Mouse (Mus musculus): Measurements from ENCODE around the gene Ntrk3. TPM values are rescaled to one million over a fixed set of nuclear protein-coding genes. Genes with fewer than 3 reads are reported as not detected.

Ntrk3 gene
- polyA plus RNA-seq, 1 experiment from 2014 or later = 16.4 TPM

DNA sequence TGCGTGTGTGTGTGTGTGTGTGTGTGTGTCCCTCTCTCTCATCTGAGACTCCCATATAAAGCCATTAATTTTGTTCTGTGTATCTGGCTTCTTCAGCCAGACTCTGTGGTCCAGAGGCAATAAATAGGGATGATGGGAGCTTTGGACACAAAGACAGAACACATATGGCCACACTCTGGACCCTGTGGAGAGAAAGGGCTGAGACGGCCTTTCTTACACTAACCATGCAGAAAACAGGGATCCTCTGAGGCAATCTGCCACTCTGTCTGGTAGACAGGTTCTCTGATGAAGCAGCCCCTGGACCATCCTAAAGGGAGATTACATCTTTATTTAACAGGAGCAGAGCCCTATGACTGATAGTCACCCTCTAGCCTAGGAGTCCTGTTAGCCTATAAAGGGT, 253.5 kb downstream of the Ntrk3 start:
- Histone ChIP-seq H3K4me1 (ENCODE audit: control insufficient read depth, insufficient read depth, low read length) (no peaks in the 10 kb centered on the region), H3K4me3 (ENCODE audit: low read depth, low read length) (no peak overlapping the region), H3K9me3 (replicated peaks; ENCODE audit: control insufficient read depth, low read length) (no peaks in the 10 kb centered on the region), H3K27me3 (replicated peaks; ENCODE audit: control insufficient read depth, insufficient read depth, low read length) (no peaks in the 10 kb centered on the region), H3K27ac (ENCODE audit: low read depth, low read length) (no peak overlapping the region), H3K9ac (ENCODE audit: low read length) (no peak overlapping the region), H3K4me2 (ENCODE audit: low read length) (no peak overlapping the region), H3K36me3 (ENCODE audit: control insufficient read depth, insufficient read depth, low read length) (no peaks in the 10 kb centered on the region)
- DNase-seq (ENCODE audit: low spot score) (no peak), ATAC-seq (no peak)
- WGBS = 88% methylated on average over 2 of the region's 2 CpGs

- H3K4me2 ChIP-seq (ENCODE audit: low read length) = no peak overlapping the region
- H3K9ac ChIP-seq (ENCODE audit: low read length) = no peak overlapping the region
- 83% methylated on average over 3 of the region's 3 CpGs for WGBS
- no peak overlapping the region for H3K4me3 ChIP-seq (ENCODE audit: low read depth, low read length)
- ATAC-seq (no peak), DNase-seq (ENCODE audit: low spot score) (no peak)
- H3K27ac ChIP-seq (ENCODE audit: low read depth, low read length) = no peak overlapping the region
- no peaks in the 10 kb centered on the region for H3K36me3 ChIP-seq (ENCODE audit: control insufficient read depth, insufficient read depth, low read length)
- H3K9me3 ChIP-seq (replicated peaks; ENCODE audit: control insufficient read depth, low read length) = no peaks in the 10 kb centered on the region
- no peaks in the 10 kb centered on the region for H3K4me1 ChIP-seq (ENCODE audit: control insufficient read depth, insufficient read depth, low read length)
- no peaks in the 10 kb centered on the region for H3K27me3 ChIP-seq (replicated peaks; ENCODE audit: control insufficient read depth, insufficient read depth, low read length)
These were observed 254.1 kb downstream of the Ntrk3 start for GRCm38 (mm10) chr7:78483729-78484128.

DNA sequence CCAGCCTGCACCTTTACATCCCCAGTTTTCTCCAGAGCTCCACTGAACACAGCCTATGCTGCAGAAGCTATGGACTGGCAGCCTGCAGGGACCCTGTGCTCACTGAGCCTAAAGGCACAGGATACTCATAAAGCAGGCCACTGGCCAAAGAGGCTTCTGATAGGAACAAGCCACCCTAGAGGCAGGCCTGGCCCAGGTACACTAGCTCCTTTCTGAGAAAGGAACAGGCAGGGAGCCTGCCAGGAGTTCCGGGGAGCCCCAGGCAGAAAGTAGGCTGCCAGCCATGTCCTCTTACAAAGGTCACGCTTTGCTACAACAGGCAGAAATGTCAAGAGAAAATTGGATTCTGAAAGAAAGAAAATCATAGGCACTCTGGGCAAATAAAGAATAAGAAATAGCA, 254.8 kb downstream of the Ntrk3 start:
- Histone ChIP-seq H3K4me2 (ENCODE audit: low read length) (no peak overlapping the region), H3K9ac (ENCODE audit: low read length) (no peak overlapping the region), H3K9me3 (replicated peaks; ENCODE audit: control insufficient read depth, low read length) (no peaks in the 10 kb centered on the region), H3K4me3 (ENCODE audit: low read depth, low read length) (no peak overlapping the region), H3K27ac (ENCODE audit: low read depth, low read length) (no peak overlapping the region), H3K27me3 (replicated peaks; ENCODE audit: control insufficient read depth, insufficient read depth, low read length) (no peaks in the 10 kb centered on the region), H3K4me1 (ENCODE audit: control insufficient read depth, insufficient read depth, low read length) (no peaks in the 10 kb centered on the region), H3K36me3 (ENCODE audit: control insufficient read depth, insufficient read depth, low read length) (no peaks in the 10 kb centered on the region)
- ATAC-seq = no peak
- no peak for DNase-seq (ENCODE audit: low spot score)
- WGBS = 80% methylated on average over 2 of the region's 2 CpGs

DNA sequence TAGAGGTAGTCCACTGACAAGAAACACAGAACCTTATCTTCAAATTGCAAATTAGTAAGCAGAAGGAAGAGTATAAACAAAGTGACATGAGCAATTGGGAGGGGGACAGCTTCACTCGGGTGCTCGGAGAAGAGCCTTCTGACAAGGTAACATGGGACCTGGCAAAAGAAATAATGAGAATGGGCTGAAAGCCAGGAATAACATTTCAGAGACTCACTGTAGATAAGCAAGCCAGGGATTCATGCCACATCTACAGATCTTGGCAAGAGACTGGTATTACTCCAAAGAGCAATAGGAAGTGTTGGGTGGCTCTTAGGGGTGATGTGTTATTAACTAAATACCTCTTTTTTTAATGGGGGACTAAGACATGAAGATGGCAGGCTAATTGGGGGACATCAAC, 258.9 kb downstream of the Ntrk3 start:
- DNase-seq (ENCODE audit: low spot score) (peak; percentile 84), ATAC-seq (peak; percentile 86; the same call in 1 of the 2 replicates)
- Histone ChIP-seq H3K4me2 (ENCODE audit: low read length) (no peak overlapping the region), H3K27me3 (replicated peaks; ENCODE audit: control insufficient read depth, insufficient read depth, low read length) (no peaks in the 10 kb centered on the region), H3K9me3 (replicated peaks; ENCODE audit: control insufficient read depth, low read length) (no peaks in the 10 kb centered on the region), H3K4me1 (ENCODE audit: control insufficient read depth, insufficient read depth, low read length) (no peaks in the 10 kb centered on the region), H3K9ac (ENCODE audit: low read length) (no peak overlapping the region), H3K36me3 (ENCODE audit: control insufficient read depth, insufficient read depth, low read length) (no peaks in the 10 kb centered on the region), H3K27ac (ENCODE audit: low read depth, low read length) (no peak overlapping the region), H3K4me3 (ENCODE audit: low read depth, low read length) (no peak overlapping the region)
- WGBS = 47% methylated on average over 2 of the region's 2 CpGs

DNA sequence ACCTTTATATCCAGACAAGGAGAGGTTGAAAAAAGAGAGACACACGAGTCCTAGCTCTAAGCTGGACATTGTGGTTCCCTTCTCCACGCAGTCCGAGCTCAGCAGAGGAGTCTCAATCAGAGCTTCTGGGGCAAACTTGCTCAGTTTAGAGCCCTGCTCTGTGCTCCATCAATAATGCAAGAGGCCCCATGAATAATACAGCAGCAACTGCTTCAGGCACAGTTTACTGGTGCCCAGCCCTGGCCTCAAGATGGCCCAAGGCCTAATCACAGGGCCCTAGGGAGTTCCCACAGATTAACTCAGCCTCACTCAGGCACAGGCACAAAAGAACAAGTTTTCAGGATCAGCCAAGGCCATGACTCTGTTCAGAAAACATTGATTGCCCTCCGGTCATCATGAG, 266.1 kb downstream of the Ntrk3 start:
- DNase-seq (ENCODE audit: low spot score) (no peak), ATAC-seq (no peak)
- H3K27me3 ChIP-seq (replicated peaks; ENCODE audit: control insufficient read depth, insufficient read depth, low read length) = no peaks in the 10 kb centered on the region
- no peak overlapping the region for H3K4me3 ChIP-seq (ENCODE audit: low read depth, low read length)
- no peaks in the 10 kb centered on the region for H3K9me3 ChIP-seq (replicated peaks; ENCODE audit: control insufficient read depth, low read length)
- WGBS = 89% methylated on average over 4 of the region's 4 CpGs
- H3K36me3 ChIP-seq (ENCODE audit: control insufficient read depth, insufficient read depth, low read length) = no peaks in the 10 kb centered on the region
- H3K4me2 ChIP-seq (ENCODE audit: low read length) = no peak overlapping the region
- H3K9ac ChIP-seq (ENCODE audit: low read length) = no peak overlapping the region
- no peaks in the 10 kb centered on the region for H3K4me1 ChIP-seq (ENCODE audit: control insufficient read depth, insufficient read depth, low read length)
- no peak overlapping the region for H3K27ac ChIP-seq (ENCODE audit: low read depth, low read length)

DNA sequence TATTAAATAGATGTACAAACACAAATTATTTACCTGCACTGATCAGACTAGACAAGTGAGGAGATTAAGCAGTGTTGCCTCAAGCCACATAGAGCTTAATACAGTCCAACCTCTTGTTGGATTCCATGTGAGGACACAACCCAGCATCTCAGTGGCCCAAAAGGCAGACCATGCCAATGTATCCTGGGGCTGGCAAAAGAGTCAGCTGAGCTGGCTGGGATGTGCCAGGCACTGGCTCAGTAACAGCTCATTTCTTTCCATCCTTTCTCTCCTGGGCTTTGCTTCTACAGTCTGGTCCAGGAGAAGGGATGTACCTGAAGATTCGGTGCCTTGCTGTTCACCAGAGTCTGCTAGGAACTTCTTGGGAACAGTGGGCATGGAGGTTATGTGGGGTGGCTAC, 266.5 kb downstream of the Ntrk3 start:
- no peak for DNase-seq (ENCODE audit: low spot score)
- H3K4me2 ChIP-seq (ENCODE audit: low read length) = no peak overlapping the region
- no peak overlapping the region for H3K4me3 ChIP-seq (ENCODE audit: low read depth, low read length)
- no peak for ATAC-seq
- WGBS = 86% methylated on average over 1 of the region's 1 CpGs
- H3K27ac ChIP-seq (ENCODE audit: low read depth, low read length) = no peak overlapping the region
- H3K9ac ChIP-seq (ENCODE audit: low read length) = no peak overlapping the region
- H3K9me3 ChIP-seq (replicated peaks; ENCODE audit: control insufficient read depth, low read length) = no peaks in the 10 kb centered on the region
- H3K27me3 ChIP-seq (replicated peaks; ENCODE audit: control insufficient read depth, insufficient read depth, low read length) = no peaks in the 10 kb centered on the region
- H3K36me3 ChIP-seq (ENCODE audit: control insufficient read depth, insufficient read depth, low read length) = no peaks in the 10 kb centered on the region
- H3K4me1 ChIP-seq (ENCODE audit: control insufficient read depth, insufficient read depth, low read length) = no peaks in the 10 kb centered on the region

DNA sequence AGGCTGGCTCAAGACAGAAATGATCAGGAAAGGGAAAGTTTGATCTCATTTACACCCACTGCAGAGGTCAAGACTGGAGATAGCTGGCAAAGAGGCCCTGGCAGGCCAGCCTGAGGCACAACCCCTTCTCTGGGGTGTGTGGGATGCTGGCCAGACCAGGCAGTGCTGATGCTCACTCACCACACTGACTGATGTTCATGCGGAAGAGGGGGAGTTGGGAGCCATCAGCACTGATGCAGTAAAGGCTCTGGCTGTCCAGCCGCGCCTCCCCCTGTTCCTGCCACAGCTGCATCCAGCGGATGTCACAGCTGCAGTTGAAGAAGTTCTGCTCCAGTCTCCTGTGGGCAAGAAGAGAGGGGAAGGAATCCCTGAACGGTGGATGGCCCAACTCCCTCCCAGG, 275.2 kb downstream of the Ntrk3 start:
- H3K4me2 ChIP-seq (ENCODE audit: low read length) = no peak overlapping the region
- no peak overlapping the region for H3K9ac ChIP-seq (ENCODE audit: low read length)
- H3K4me1 ChIP-seq (ENCODE audit: control insufficient read depth, insufficient read depth, low read length) = no peaks in the 10 kb centered on the region
- H3K36me3 ChIP-seq (ENCODE audit: control insufficient read depth, insufficient read depth, low read length) = peaks cover 14% of the 10 kb centered on the region; the same call in 1 of the 2 replicates
- 86% methylated on average over 5 of the region's 5 CpGs for WGBS
- no peak overlapping the region for H3K27ac ChIP-seq (ENCODE audit: low read depth, low read length)
- ATAC-seq (no peak), DNase-seq (ENCODE audit: low spot score) (no peak)
- H3K27me3 ChIP-seq (replicated peaks; ENCODE audit: control insufficient read depth, insufficient read depth, low read length) = no peaks in the 10 kb centered on the region
- no peaks in the 10 kb centered on the region for H3K9me3 ChIP-seq (replicated peaks; ENCODE audit: control insufficient read depth, low read length)
- no peak overlapping the region for H3K4me3 ChIP-seq (ENCODE audit: low read depth, low read length)

DNA sequence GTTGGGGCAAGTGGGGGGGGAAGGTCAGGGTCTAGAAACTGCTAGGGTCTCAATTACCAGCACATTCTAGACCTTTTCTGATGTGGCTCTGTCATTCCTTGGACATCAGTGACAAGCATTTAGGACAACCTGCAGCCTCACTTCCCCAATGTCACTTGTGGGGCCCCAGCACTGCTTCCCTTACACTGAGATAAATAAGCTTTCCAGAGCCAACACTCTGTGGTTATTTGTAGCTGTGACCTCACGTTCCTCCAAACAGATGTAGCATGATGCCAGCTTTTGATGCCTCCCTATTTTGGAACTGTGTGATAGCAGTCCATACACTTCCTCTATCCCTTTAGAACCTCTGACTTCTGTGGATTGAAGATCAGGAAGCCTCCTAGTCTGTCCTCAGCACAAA, 278.8 kb downstream of the Ntrk3 start:
- 90% methylated on average over 1 of the region's 1 CpGs for WGBS
- no peak for ATAC-seq
- Histone ChIP-seq H3K4me1 (ENCODE audit: control insufficient read depth, insufficient read depth, low read length) (no peaks in the 10 kb centered on the region), H3K9me3 (replicated peaks; ENCODE audit: control insufficient read depth, low read length) (no peaks in the 10 kb centered on the region), H3K4me2 (ENCODE audit: low read length) (no peak overlapping the region), H3K4me3 (ENCODE audit: low read depth, low read length) (no peak overlapping the region), H3K27me3 (replicated peaks; ENCODE audit: control insufficient read depth, insufficient read depth, low read length) (no peaks in the 10 kb centered on the region), H3K9ac (ENCODE audit: low read length) (no peak overlapping the region), H3K27ac (ENCODE audit: low read depth, low read length) (no peak overlapping the region), H3K36me3 (ENCODE audit: control insufficient read depth, insufficient read depth, low read length) (peaks cover 14% of the 10 kb centered on the region; the same call in 1 of the 2 replicates)
- DNase-seq (ENCODE audit: low spot score) = no peak

DNA sequence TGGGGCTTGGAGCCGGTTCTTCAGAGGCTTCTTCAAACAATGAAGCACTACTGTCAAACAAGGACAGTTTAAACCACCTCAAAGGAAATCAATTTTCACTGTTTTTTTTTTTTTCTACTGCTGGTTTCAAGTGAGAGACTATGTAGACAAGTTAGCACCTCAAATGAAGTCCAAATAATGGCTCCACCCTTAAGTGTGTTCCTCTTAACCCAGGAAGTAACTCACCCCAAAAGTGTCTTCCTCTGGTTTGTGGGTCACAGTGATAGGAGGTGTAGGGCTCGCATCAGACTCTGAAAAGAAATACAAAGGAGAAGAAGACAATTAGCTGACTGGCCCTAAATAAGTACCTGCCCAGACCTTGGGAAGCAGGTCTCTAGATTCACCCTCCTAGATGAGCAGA, 286.1 kb downstream of the Ntrk3 start:
- Histone ChIP-seq H3K4me1 (ENCODE audit: control insufficient read depth, insufficient read depth, low read length) (no peaks in the 10 kb centered on the region), H3K9ac (ENCODE audit: low read length) (no peak overlapping the region), H3K27ac (ENCODE audit: low read depth, low read length) (no peak overlapping the region), H3K27me3 (replicated peaks; ENCODE audit: control insufficient read depth, insufficient read depth, low read length) (no peaks in the 10 kb centered on the region), H3K4me3 (ENCODE audit: low read depth, low read length) (no peak overlapping the region), H3K4me2 (ENCODE audit: low read length) (no peak overlapping the region), H3K36me3 (ENCODE audit: control insufficient read depth, insufficient read depth, low read length) (no peaks in the 10 kb centered on the region), H3K9me3 (replicated peaks; ENCODE audit: control insufficient read depth, low read length) (no peaks in the 10 kb centered on the region)
- WGBS = 83% methylated on average over 2 of the region's 2 CpGs
- no peak for DNase-seq (ENCODE audit: low spot score)
- no peak for ATAC-seq
